Mouse (Mus musculus) lung, adult 2 months (tissue): ENCODE results near the gene Smchd1.

Experiments
- CTCF ChIP-seq: fragments of 200-500 bp; IDR thresholded peaks from 2 replicates; pipeline ENCODE4 v1.5.1; 2011; ENCODE audit warnings: mild to moderate bottlenecking, low read length, control low read depth; ENCODE audit not compliant: insufficient read depth
- POLR2A ChIP-seq: fragments of 200-500 bp; IDR thresholded peaks from 2 replicates; pipeline ENCODE4 v1.6.1; 2011; ENCODE audit warnings: low read depth, mild to moderate bottlenecking, control low read depth, low read length, borderline replicate concordance; ENCODE audit errors: extremely low read depth

- no peak for TF ChIP-seq CTCF
- TF ChIP-seq POLR2A, result no peak
Measured at GRCm38 (mm10) chr17:71486231-71486851, 11.2 kb upstream of the Smchd1 start.
